Mouse (Mus musculus) macrophage (primary cell): ENCODE measurements around the gene H2-Eb2. TPM values are rescaled to one million over a fixed set of nuclear protein-coding genes. Genes with fewer than 3 reads are reported as not detected.

Source experiments
- H3K27ac ChIP-seq: fragments of 350-480 bp; formaldehyde crosslinking; 2 replicates; pipeline ENCODE4 v1.9.0; 2021
- H3K36me3 ChIP-seq: fragments of 350-480 bp; formaldehyde crosslinking; 2 replicates; pipeline ENCODE4 v1.9.0; 2021; ENCODE audit errors: inconsistent target
- H3K4me3 ChIP-seq: fragments of 350-480 bp; formaldehyde crosslinking; 2 replicates; pipeline ENCODE4 v1.9.0; 2021; ENCODE audit errors: inconsistent target
- H3K79me2 ChIP-seq: fragments of 350-480 bp; formaldehyde crosslinking; 2 replicates; pipeline ENCODE4 v1.9.0; 2021; ENCODE audit errors: inconsistent target
- WGBS: methylation state at CpG from one replicate; pipeline ENCODE4 v1.1.7; 2026; ENCODE audit warnings: inconsistent platforms; ENCODE audit not compliant: missing documents; 5-methylcytosine and 5-hydroxymethylcytosine counted together
- polyA plus RNA-seq: library from polyadenylated mRNA; stranded (reverse); fragments of 250-400 nt; gene quantifications from 3 replicates; pipeline ENCODE4 v1.2.4, GENCODE M21; 2018; ENCODE audit warnings: inconsistent platforms

The H2-Eb2 gene
- polyA plus RNA-seq, 1 experiment from 2014 or later = 0.53 TPM

- H3K36me3 ChIP-seq = no peaks in the 10 kb centered on the region
- H3K4me3 ChIP-seq = no peak overlapping the region
- H3K79me2 ChIP-seq = no peaks in the 10 kb centered on the region
- 83% methylated on average over 9 of the region's 9 CpGs for WGBS
- no peak overlapping the region for H3K27ac ChIP-seq
Measured at GRCm38 (mm10) chr17:34314286-34314685, 11.2 kb upstream of the H2-Eb2 start.

GRCm38 (mm10) chr17:34315512-34315911 is 10.0 kb upstream of the H2-Eb2 start:
- 77% methylated on average over 1 of the region's 1 CpGs for WGBS
- Histone ChIP-seq H3K36me3 (no peaks in the 10 kb centered on the region), H3K27ac (no peak overlapping the region), H3K79me2 (no peaks in the 10 kb centered on the region), H3K4me3 (no peak overlapping the region)

GRCm38 (mm10) chr17:34316697-34317096 is 8.8 kb upstream of the H2-Eb2 start:
- H3K27ac ChIP-seq = no peak overlapping the region
- no peak overlapping the region for H3K4me3 ChIP-seq
- no peaks in the 10 kb centered on the region for H3K36me3 ChIP-seq
- no peaks in the 10 kb centered on the region for H3K79me2 ChIP-seq
- WGBS = 75% methylated on average over 2 of the region's 2 CpGs

- no peak overlapping the region for H3K4me3 ChIP-seq
- 0% methylated on average over 2 of the region's 2 CpGs for WGBS
- no peaks in the 10 kb centered on the region for H3K79me2 ChIP-seq
- no peaks in the 10 kb centered on the region for H3K36me3 ChIP-seq
- no peak overlapping the region for H3K27ac ChIP-seq
Measured at GRCm38 (mm10) chr17:34317275-34317674, 8.2 kb upstream of the H2-Eb2 start.

- Histone ChIP-seq H3K27ac (no peak overlapping the region), H3K36me3 (no peaks in the 10 kb centered on the region), H3K4me3 (no peak overlapping the region), H3K79me2 (no peaks in the 10 kb centered on the region)
- 96% methylated on average over 3 of the region's 3 CpGs for WGBS
Measured at GRCm38 (mm10) chr17:34326373-34326772, 908 bp downstream of the H2-Eb2 start.

- H3K4me3 ChIP-seq = no peak overlapping the region
- 60% methylated on average over 2 of the region's 2 CpGs for WGBS
- H3K36me3 ChIP-seq = no peaks in the 10 kb centered on the region
- H3K27ac ChIP-seq = no peak overlapping the region
- no peaks in the 10 kb centered on the region for H3K79me2 ChIP-seq
Measured at GRCm38 (mm10) chr17:34329807-34330206, 4.3 kb downstream of the H2-Eb2 start.

GRCm38 (mm10) chr17:34331200-34331599 is 5.7 kb downstream of the H2-Eb2 start:
- no peak overlapping the region for H3K4me3 ChIP-seq
- no peaks in the 10 kb centered on the region for H3K36me3 ChIP-seq
- no peak overlapping the region for H3K27ac ChIP-seq
- 100% methylated on average over 1 of the region's 1 CpGs for WGBS
- H3K79me2 ChIP-seq = no peaks in the 10 kb centered on the region

GRCm38 (mm10) chr17:34340619-34341402 is 15.3 kb downstream of the H2-Eb2 start:
- Histone ChIP-seq H3K79me2 (no peaks in the 10 kb centered on the region), H3K36me3 (no peaks in the 10 kb centered on the region), H3K4me3 (no peak overlapping the region), H3K27ac (0 out of 2 replicates have a peak overlapping the region, but pooled peaks have one; percentile 5)
- 19% methylated on average over 3 of the region's 3 CpGs for WGBS

GRCm38 (mm10) chr17:34344882-34345281 is 19.4 kb downstream of the H2-Eb2 start:
- 87% methylated on average over 4 of the region's 4 CpGs for WGBS

GRCm38 (mm10) chr17:34345486-34345885 is 20.0 kb downstream of the H2-Eb2 start:
- Histone ChIP-seq H3K27ac (no peak overlapping the region), H3K36me3 (no peaks in the 10 kb centered on the region)
- 92% methylated on average over 6 of the region's 7 CpGs for WGBS

More at GRCm38 (mm10) chr17:34344882-34345281, 19.4 kb downstream of the H2-Eb2 start:
- Histone ChIP-seq H3K79me2 (no peaks in the 10 kb centered on the region), H3K36me3 (no peaks in the 10 kb centered on the region), H3K27ac (no peak overlapping the region), H3K4me3 (no peak overlapping the region)

GRCm38 (mm10) chr17:34346041-34346440 is 20.6 kb downstream of the H2-Eb2 start:
- no peak overlapping the region for H3K27ac ChIP-seq
- WGBS = 25% methylated on average over 3 of the region's 3 CpGs

More at GRCm38 (mm10) chr17:34345486-34345885, 20.0 kb downstream of the H2-Eb2 start:
- Histone ChIP-seq H3K79me2 (no peaks in the 10 kb centered on the region), H3K4me3 (no peak overlapping the region)

GRCm38 (mm10) chr17:34347606-34348308 is 22.3 kb downstream of the H2-Eb2 start:
- Histone ChIP-seq H3K4me3 (no peak overlapping the region), H3K36me3 (no peaks in the 10 kb centered on the region), H3K27ac (peak overlapping the region; percentile 27), H3K79me2 (no peaks in the 10 kb centered on the region)
- WGBS = 3% methylated on average over 6 of the region's 6 CpGs

More at GRCm38 (mm10) chr17:34346041-34346440, 20.6 kb downstream of the H2-Eb2 start:
- Histone ChIP-seq H3K79me2 (no peaks in the 10 kb centered on the region), H3K36me3 (no peaks in the 10 kb centered on the region), H3K4me3 (no peak overlapping the region)

GRCm38 (mm10) chr17:34349429-34349828 is 24.0 kb downstream of the H2-Eb2 start:
- WGBS = 0% methylated on average over 4 of the region's 4 CpGs
- Histone ChIP-seq H3K27ac (no peak overlapping the region), H3K4me3 (no peak overlapping the region), H3K36me3 (no peaks in the 10 kb centered on the region), H3K79me2 (no peaks in the 10 kb centered on the region)

- H3K79me2 ChIP-seq = no peaks in the 10 kb centered on the region
- H3K36me3 ChIP-seq = no peaks in the 10 kb centered on the region
- no peak within 1 kb of the TSS for H3K4me3 ChIP-seq
- WGBS = 79% methylated on average over 5 of the region's 5 CpGs
- H3K27ac ChIP-seq = peak within 1 kb of the TSS; percentile 84
Measured at GRCm38 (mm10) chr17:34354539-34354938, 29.1 kb downstream of the H2-Eb2 start, which contains the start of gene Btnl2. Gene Btnl2 (plus strand): TSS chr17:34354822.

GRCm38 (mm10) chr17:34354940-34355339 is 29.5 kb downstream of the H2-Eb2 start:
- H3K4me3 ChIP-seq = no peak overlapping the region
- 0% methylated on average over 1 of the region's 1 CpGs for WGBS
- no peaks in the 10 kb centered on the region for H3K79me2 ChIP-seq
- H3K27ac ChIP-seq = peak overlapping the region; percentile 84
- no peaks in the 10 kb centered on the region for H3K36me3 ChIP-seq
